Mouse (Mus musculus) stomach, postnatal 0 days (tissue): ENCODE results near the gene Ninj2.

Experiments used
- CTCF ChIP-seq: IDR thresholded peaks from 2 replicates; pipeline ENCODE4 v1.5.1; 2016; ENCODE audit warnings: antibody characterized with exemption, low read depth, mild to moderate bottlenecking, moderate library complexity
- EP300 ChIP-seq: optimal IDR thresholded peaks from 2 replicates; pipeline ENCODE3; 2016; ENCODE audit warnings: antibody characterized with exemption

GRCm38 (mm10) chr6:120148716-120149392 lies 55.7 kb downstream of the Ninj2 start:
- no peak for TF ChIP-seq EP300
- TF ChIP-seq CTCF = no peak
